Mouse (Mus musculus) thymus, postnatal 36 days (tissue): ENCODE measurements around the gene Cdr2.
A peak's percentile ranks its signal among the peaks of the same experiment; 100 is the strongest.
"Not testable (repeated sequence)": the region's sequence is repeated elsewhere in the genome, so short reads cannot be mapped to it uniquely, and the experiment has no call there.

Source experiments
- DNase-seq, 2 experiments: peaks; one replicate each; pipeline ENCODE4 v3.0.0; 2022; ENCODE audit warnings: mixed read lengths in 2 of 2

Gene Cdr2

GRCm38 (mm10) chr7:120970112-120970511, 12.0 kb downstream of the Cdr2 start:
- no peak for DNase-seq

GRCm38 (mm10) chr7:120969221-120969620, 12.9 kb downstream of the Cdr2 start:
- no peak for DNase-seq

GRCm38 (mm10) chr7:120963126-120963525, 19.0 kb downstream of the Cdr2 start:
- DNase-seq: no peak

- no peak for DNase-seq
These were observed 20.2 kb downstream of the Cdr2 start for GRCm38 (mm10) chr7:120961893-120962292.

- DNase-seq: peak; percentile 23 to 31
These were observed 21.5 kb downstream of the Cdr2 start for GRCm38 (mm10) chr7:120960601-120961000.

GRCm38 (mm10) chr7:120960116-120960515, 22.0 kb downstream of the Cdr2 start:
- DNase-seq: no peak

- DNase-seq: not testable (repeated sequence)
These were observed 28.5 kb downstream of the Cdr2 start for GRCm38 (mm10) chr7:120953591-120953990.

- no peak for DNase-seq
These were observed 38.1 kb downstream of the Cdr2 start for GRCm38 (mm10) chr7:120943936-120944509.

- DNase-seq: no peak
These were observed 39.6 kb downstream of the Cdr2 start for GRCm38 (mm10) chr7:120942506-120942905.

- DNase-seq: no peak
These were observed 40.9 kb downstream of the Cdr2 start for GRCm38 (mm10) chr7:120941214-120941613.

- DNase-seq: no peak
These were observed 41.8 kb downstream of the Cdr2 start for GRCm38 (mm10) chr7:120940343-120940742.

GRCm38 (mm10) chr7:120938206-120938605, 43.9 kb downstream of the Cdr2 start:
- DNase-seq: no peak

GRCm38 (mm10) chr7:120936522-120936921, 45.6 kb downstream of the Cdr2 start:
- DNase-seq: no peak

GRCm38 (mm10) chr7:120934716-120935115, 47.4 kb downstream of the Cdr2 start:
- peak; percentile 33 to 39 for DNase-seq

- no peak for DNase-seq
These were observed 48.4 kb downstream of the Cdr2 start for GRCm38 (mm10) chr7:120933680-120934195.

- DNase-seq: no peak
These were observed 49.0 kb downstream of the Cdr2 start for GRCm38 (mm10) chr7:120933110-120933509.

- peak; percentile 65 to 72 for DNase-seq
These were observed 63.6 kb downstream of the Cdr2 start for GRCm38 (mm10) chr7:120918526-120918962.

- peak; percentile 99 for DNase-seq
These were observed 64.3 kb downstream of the Cdr2 start, which contains the start of gene Polr3e for GRCm38 (mm10) chr7:120917592-120918461. TSS of gene Polr3e (plus strand) at chr7:120917744.

- DNase-seq: no peak
These were observed 64.9 kb downstream of the Cdr2 start for GRCm38 (mm10) chr7:120917279-120917591.

- DNase-seq: no peak
These were observed 65.7 kb downstream of the Cdr2 start for GRCm38 (mm10) chr7:120916262-120916875.

- no peak for DNase-seq
These were observed 68.8 kb downstream of the Cdr2 start for GRCm38 (mm10) chr7:120913332-120913731.

GRCm38 (mm10) chr7:120911268-120911667, 70.8 kb downstream of the Cdr2 start:
- not testable (repeated sequence) for DNase-seq

GRCm38 (mm10) chr7:120910172-120910571, 71.9 kb downstream of the Cdr2 start:
- DNase-seq: not testable (repeated sequence)
